8 mouse cellular contexts compared by ENCODE assay signal in the genomic region with DNA sequence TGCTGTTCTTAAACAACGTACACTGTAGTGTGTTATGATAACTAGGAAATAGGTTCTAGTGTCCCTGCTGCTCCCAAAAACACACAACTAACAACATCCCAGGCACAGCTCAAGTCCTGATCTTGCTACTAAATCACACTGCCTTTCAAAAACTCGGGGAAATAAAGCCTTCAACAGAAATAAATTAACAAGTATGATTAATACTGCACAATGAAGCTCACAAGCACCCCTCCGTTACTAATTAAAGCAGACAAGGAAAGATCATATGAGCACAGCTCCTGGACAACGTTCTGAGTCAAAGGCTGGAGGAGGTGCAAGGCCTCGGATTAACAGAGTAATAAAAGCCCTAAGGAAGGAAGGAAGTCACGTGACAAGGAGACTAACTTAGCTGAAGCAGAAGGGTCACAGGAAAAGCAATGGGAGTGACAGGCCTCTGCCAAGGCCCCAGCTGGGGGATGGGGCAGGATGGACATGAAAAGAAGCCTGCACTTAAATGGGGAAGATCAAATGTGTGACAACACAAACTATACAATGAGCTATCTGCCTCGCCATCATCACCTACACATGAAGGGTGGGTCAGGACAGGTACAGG. TPM values are rescaled to one million over a fixed set of nuclear protein-coding genes. Genes with fewer than 3 reads are reported as not detected.
DNase-seq lines count a peak whose midpoint lies in the region; ATAC-seq and TF ChIP-seq lines count a peak whose summit lies in the region.

No protein-coding gene starts in this region.

- 49% methylated on average over 7 of the region's 7 CpGs for WGBS in embryonic facial prominence, embryonic 13.5 days
- 34% methylated on average over 7 of the region's 7 CpGs for WGBS in intestine, embryonic 16.5 days
- 27% methylated on average over 7 of the region's 7 CpGs for WGBS in liver, embryonic 16.5 days (ENCODE audit: insufficient replicate concordance)

- peak overlapping the region; percentile 55; the same call in 1 of the 2 replicates for H3K4me3 ChIP-seq in G1E (ENCODE audit: low read depth, low read length)
- no peak overlapping the region for H3K4me3 ChIP-seq in embryonic facial prominence, embryonic 13.5 days
- H3K4me3 ChIP-seq in intestine, embryonic 16.5 days (ENCODE audit: low read length), result no peak overlapping the region
- H3K4me3 ChIP-seq in liver, embryonic 16.5 days (ENCODE audit: low read depth, low read length), result no peak overlapping the region

- peaks cover 10% of the 10 kb centered on the region for H3K27me3 ChIP-seq in G1E (ENCODE audit: insufficient read depth, low read length)
- H3K27me3 ChIP-seq in embryonic facial prominence, embryonic 13.5 days, result no peaks in the 10 kb centered on the region
- H3K27me3 ChIP-seq in intestine, embryonic 16.5 days (replicated peaks; ENCODE audit: control insufficient read depth, insufficient read depth, low read length), result no peaks in the 10 kb centered on the region
- no peaks in the 10 kb centered on the region for H3K27me3 ChIP-seq in liver, embryonic 16.5 days (ENCODE audit: control insufficient read depth, insufficient read depth, low read depth, low read length)

- H3K27ac ChIP-seq in embryonic facial prominence, embryonic 13.5 days, result peak overlapping the region; percentile 44
- peak overlapping the region; percentile 47; the same call in 1 of the 2 replicates for H3K27ac ChIP-seq in intestine, embryonic 16.5 days (ENCODE audit: low read length)
- H3K27ac ChIP-seq in liver, embryonic 16.5 days (ENCODE audit: low read length), result peak overlapping the region; percentile 93

- H3K4me1 ChIP-seq in G1E (ENCODE audit: insufficient read depth, low read depth, low read length), result peaks cover 26% of the 10 kb centered on the region
- H3K4me1 ChIP-seq in embryonic facial prominence, embryonic 13.5 days, result peaks cover 10% of the 10 kb centered on the region
- H3K4me1 ChIP-seq in intestine, embryonic 16.5 days (ENCODE audit: control insufficient read depth, insufficient read depth, low read length), result peaks cover 10% of the 10 kb centered on the region
- H3K4me1 ChIP-seq in liver, embryonic 16.5 days (ENCODE audit: control insufficient read depth, low read depth, low read length), result peaks cover 21% of the 10 kb centered on the region

- 0 out of 2 replicates have a peak overlapping the region, but pooled peaks have one; percentile 27 for H3K9ac ChIP-seq in embryonic facial prominence, embryonic 13.5 days
- H3K9ac ChIP-seq in intestine, embryonic 16.5 days (ENCODE audit: low read depth, low read length), result peak overlapping the region; percentile 50; the same call in 1 of the 2 replicates
- H3K9ac ChIP-seq in liver, embryonic 16.5 days (ENCODE audit: low read depth, low read length), result peak overlapping the region; percentile 55

- DNase-seq in gastrocnemius, adult 18-20 months (ENCODE audit: low spot score), result peak; percentile 30
- DNase-seq in gastrocnemius, postnatal 10 days, result no peak
- no peak for DNase-seq in G1E (ENCODE audit: low spot score)
- no peak for DNase-seq in testis, postnatal 14 days (ENCODE audit: low spot score)

- no peak overlapping the region for H3K4me2 ChIP-seq in embryonic facial prominence, embryonic 13.5 days
- H3K4me2 ChIP-seq in intestine, embryonic 16.5 days (ENCODE audit: low read depth, low read length), result no peak overlapping the region
- peak overlapping the region; percentile 61 for H3K4me2 ChIP-seq in liver, embryonic 16.5 days (ENCODE audit: low read depth, low read length)

- no peaks in the 10 kb centered on the region for H3K9me3 ChIP-seq in G1E (replicated peaks)
- no peaks in the 10 kb centered on the region for H3K9me3 ChIP-seq in embryonic facial prominence, embryonic 13.5 days
- no peaks in the 10 kb centered on the region for H3K9me3 ChIP-seq in intestine, embryonic 16.5 days (ENCODE audit: control insufficient read depth, low read length)
- no peaks in the 10 kb centered on the region for H3K9me3 ChIP-seq in liver, embryonic 16.5 days (replicated peaks; ENCODE audit: control insufficient read depth, low read length)

- H3K36me3 ChIP-seq in G1E (replicated peaks), result no peaks in the 10 kb centered on the region
- H3K36me3 ChIP-seq in embryonic facial prominence, embryonic 13.5 days, result no peaks in the 10 kb centered on the region
- H3K36me3 ChIP-seq in intestine, embryonic 16.5 days (ENCODE audit: control insufficient read depth, insufficient read depth, low read length), result no peaks in the 10 kb centered on the region
- no peaks in the 10 kb centered on the region for H3K36me3 ChIP-seq in liver, embryonic 16.5 days (ENCODE audit: control insufficient read depth, insufficient read depth)

- TF ChIP-seq CTCF in G1E (IDR thresholded peaks at IDR 0.05; ENCODE audit: low read depth, low read length), result no peak

- 0 out of 2 replicates have a peak, but pooled peaks have one; percentile 10 for ATAC-seq in G1E (ENCODE audit: extremely low read depth, insufficient number of reproducible peaks, low FRiP score, poor library complexity, severe bottlenecking)
- ATAC-seq in embryonic facial prominence, embryonic 13.5 days (ENCODE audit: insufficient number of reproducible peaks, insufficient read depth, low FRiP score, low TSS enrichment, low read depth), result no peak
- ATAC-seq in intestine, embryonic 16.5 days, result peak; percentile 30
- ATAC-seq in liver, embryonic 16.5 days (ENCODE audit: low read depth), result peak; percentile 23; the same call in 1 of the 2 replicates
- ATAC-seq in megakaryocyte-erythroid progenitor cell, adult 5-6 weeks (replicated peaks; ENCODE audit: low FRiP score, low TSS enrichment, poor library complexity, severe bottlenecking), result no peak

RNA-seq across cellular contexts. Expression of gene Dok1, which starts 35.7 kb away (rescaled TPM):
- total RNA-seq in gastrocnemius, adult 18-20 months (2021), result 1 to 10 TPM; 1.1 to 1.4 TPM
- 10 to 100 TPM in 1 of 2 experiments, 1 to 10 TPM in 1; 6.2 to 10.7 TPM for total RNA-seq in gastrocnemius, postnatal 10 days (2021)
- total RNA-seq in G1E (2014; fragmentation: Nextera tagmentation), result 5.1 and 7.8 TPM in 2 replicates
- 28.4 and 30.6 TPM in 2 replicates for total RNA-seq in G1E (2017)
- polyA plus RNA-seq in G1E (2012), result 78.1 and 82.5 TPM in 2 replicates
- 11.5 and 12.8 TPM in 2 replicates for polyA plus RNA-seq in embryonic facial prominence, embryonic 13.5 days (2015; fragmentation: Nextera tagmentation; extraction: Ambion mirVana)
- 9.5 and 9.6 TPM in 2 replicates for polyA plus RNA-seq in intestine, embryonic 16.5 days (2015; fragmentation: Nextera tagmentation; extraction: Ambion mirVana)
- polyA plus RNA-seq in liver, embryonic 16.5 days (2015; fragmentation: Nextera tagmentation; extraction: Ambion mirVana), result 15.7 and 16.1 TPM in 2 replicates
- total RNA-seq in megakaryocyte-erythroid progenitor cell, adult 5-6 weeks (2014; fragmentation: Nextera tagmentation), result 15.0 and 25.0 TPM in 2 replicates
- 24.2 and 46.1 TPM in 2 replicates for total RNA-seq in megakaryocyte-erythroid progenitor cell, adult 5-6 weeks (2017)

RNA-seq across cellular contexts. Expression of gene Loxl3, which starts 36.4 kb away (rescaled TPM):
- 1 to 10 TPM; 1.2 to 1.4 TPM for total RNA-seq in gastrocnemius, adult 18-20 months (2021)
- 10 to 100 TPM; 10.5 to 11.9 TPM for total RNA-seq in gastrocnemius, postnatal 10 days (2021)
- 0.75 and 0.87 TPM in 2 replicates for total RNA-seq in G1E (2014; fragmentation: Nextera tagmentation)
- total RNA-seq in G1E (2017), result 0.71 and 1.1 TPM in 2 replicates
- polyA plus RNA-seq in G1E (2012), result 0.12 and 0.32 TPM in 2 replicates
- 20.9 and 24.1 TPM in 2 replicates for polyA plus RNA-seq in embryonic facial prominence, embryonic 13.5 days (2015; fragmentation: Nextera tagmentation; extraction: Ambion mirVana)
- 11.3 and 11.9 TPM in 2 replicates for polyA plus RNA-seq in intestine, embryonic 16.5 days (2015; fragmentation: Nextera tagmentation; extraction: Ambion mirVana)
- polyA plus RNA-seq in liver, embryonic 16.5 days (2015; fragmentation: Nextera tagmentation; extraction: Ambion mirVana), result 1.9 and 2.1 TPM in 2 replicates
- total RNA-seq in megakaryocyte-erythroid progenitor cell, adult 5-6 weeks (2014; fragmentation: Nextera tagmentation), result 0.67 and 8.2 TPM in 2 replicates
- total RNA-seq in megakaryocyte-erythroid progenitor cell, adult 5-6 weeks (2017), result 0.61 and 0.88 TPM in 2 replicates

RNA-seq across cellular contexts. Expression of gene M1ap, which starts 50.9 kb away (rescaled TPM):
- not detected for total RNA-seq in gastrocnemius, adult 18-20 months (2021)
- under 1 TPM in 1 of 2 experiments, not detected in 1; 0.49 TPM for total RNA-seq in gastrocnemius, postnatal 10 days (2021)
- 6.7 and 12.3 TPM in 2 replicates for total RNA-seq in G1E (2014; fragmentation: Nextera tagmentation)
- total RNA-seq in G1E (2017), result 3.3 and 3.5 TPM in 2 replicates
- 7.4 and 8.2 TPM in 2 replicates for polyA plus RNA-seq in G1E (2012)
- polyA plus RNA-seq in embryonic facial prominence, embryonic 13.5 days (2015; fragmentation: Nextera tagmentation; extraction: Ambion mirVana), result 0.25 and 0.88 TPM in 2 replicates
- polyA plus RNA-seq in intestine, embryonic 16.5 days (2015; fragmentation: Nextera tagmentation; extraction: Ambion mirVana), result 0.34 and 0.62 TPM in 2 replicates
- polyA plus RNA-seq in liver, embryonic 16.5 days (2015; fragmentation: Nextera tagmentation; extraction: Ambion mirVana), result 11.6 and 12.7 TPM in 2 replicates
- total RNA-seq in megakaryocyte-erythroid progenitor cell, adult 5-6 weeks (2014; fragmentation: Nextera tagmentation), result 11.4 and 16.2 TPM in 2 replicates
- total RNA-seq in megakaryocyte-erythroid progenitor cell, adult 5-6 weeks (2017), result 7.5 and 10.2 TPM in 2 replicates

RNA-seq across cellular contexts. Expression of gene Aup1, which starts 56.7 kb away (rescaled TPM):
- 100 to 1,000 TPM in 1 of 2 experiments, 10 to 100 TPM in 1; 94.0 to 101 TPM for total RNA-seq in gastrocnemius, adult 18-20 months (2021)
- 10 to 100 TPM; 66.9 to 70.7 TPM for total RNA-seq in gastrocnemius, postnatal 10 days (2021)
- total RNA-seq in G1E (2014; fragmentation: Nextera tagmentation) (409 and 454 TPM in 2 replicates), G1E (2017) (133 and 163 TPM in 2 replicates)
- polyA plus RNA-seq in G1E (2012), result 1,014 and 1,378 TPM in 2 replicates
- polyA plus RNA-seq in embryonic facial prominence, embryonic 13.5 days (2015; fragmentation: Nextera tagmentation; extraction: Ambion mirVana), result 177 and 206 TPM in 2 replicates
- polyA plus RNA-seq in intestine, embryonic 16.5 days (2015; fragmentation: Nextera tagmentation; extraction: Ambion mirVana), result 258 and 265 TPM in 2 replicates
- 180 and 190 TPM in 2 replicates for polyA plus RNA-seq in liver, embryonic 16.5 days (2015; fragmentation: Nextera tagmentation; extraction: Ambion mirVana)
- 246 and 368 TPM in 2 replicates for total RNA-seq in megakaryocyte-erythroid progenitor cell, adult 5-6 weeks (2014; fragmentation: Nextera tagmentation)
- total RNA-seq in megakaryocyte-erythroid progenitor cell, adult 5-6 weeks (2017), result 115 and 128 TPM in 2 replicates

RNA-seq across cellular contexts. Expression of gene Htra2, which starts 57.5 kb away (rescaled TPM):
- total RNA-seq in gastrocnemius, adult 18-20 months (2021), result 10 to 100 TPM; 15.3 to 17.4 TPM
- 10 to 100 TPM; 23.8 to 28.4 TPM for total RNA-seq in gastrocnemius, postnatal 10 days (2021)
- total RNA-seq in G1E (2014; fragmentation: Nextera tagmentation), result 36.0 and 39.9 TPM in 2 replicates
- total RNA-seq in G1E (2017), result 36.7 and 47.0 TPM in 2 replicates
- 35.6 and 36.5 TPM in 2 replicates for polyA plus RNA-seq in G1E (2012)
- polyA plus RNA-seq in embryonic facial prominence, embryonic 13.5 days (2015; fragmentation: Nextera tagmentation; extraction: Ambion mirVana), result 72.6 and 75.4 TPM in 2 replicates
- 66.0 and 68.5 TPM in 2 replicates for polyA plus RNA-seq in intestine, embryonic 16.5 days (2015; fragmentation: Nextera tagmentation; extraction: Ambion mirVana)
- 72.0 and 72.4 TPM in 2 replicates for polyA plus RNA-seq in liver, embryonic 16.5 days (2015; fragmentation: Nextera tagmentation; extraction: Ambion mirVana)
- 225 and 296 TPM in 2 replicates for total RNA-seq in megakaryocyte-erythroid progenitor cell, adult 5-6 weeks (2014; fragmentation: Nextera tagmentation)
- total RNA-seq in megakaryocyte-erythroid progenitor cell, adult 5-6 weeks (2017), result 97.5 and 128 TPM in 2 replicates

Comparison
In these comparisons a context has a peak if more than half of its experiments do, and no peak if none do; other contexts are left out.
1. ATAC-seq: peak in G1E (single experiment), intestine, embryonic 16.5 days (single experiment) and liver, embryonic 16.5 days (single experiment); none in embryonic facial prominence, embryonic 13.5 days (single experiment) and megakaryocyte-erythroid progenitor cell, adult 5-6 weeks (single experiment).
2. Peak in every context shown above with its lines, with median percentiles within 50 percentile points of each other: H3K27ac ChIP-seq and H3K9ac ChIP-seq.